Mouse (Mus musculus) left cerebral cortex, adult 2 months (tissue): ENCODE data around the gene Smg6. TPM values are rescaled to one million over a fixed set of nuclear protein-coding genes. Genes with fewer than 3 reads are reported as not detected.
"Not testable (repeated sequence)": the region's sequence is repeated elsewhere in the genome, so short reads cannot be mapped to it uniquely, and the experiment has no call there.

Source experiments
- DNase-seq, 2 experiments: peaks; one replicate each; pipeline ENCODE4 v3.0.0; 2021 to 2022; ENCODE audit warnings: low spot score in 2 of 2, mixed read lengths in 1 of 2; ENCODE audit errors: extremely low spot score in 1 of 2
- H3K27ac ChIP-seq: fragments of 200-600 bp; 2 replicates; pipeline ENCODE4 v1.8.1; 2022
- H3K4me3 ChIP-seq: fragments of 200-600 bp; 2 replicates; pipeline ENCODE4 v1.8.1; 2022
- CTCF ChIP-seq: fragments of 200-600 bp; IDR thresholded peaks from 2 replicates; pipeline ENCODE4 v1.8.1; 2022; ENCODE audit warnings: antibody characterized with exemption, mild to moderate bottlenecking, moderate library complexity
- intact Hi-C: fragments of 180-260 bp; cut with DNase I; formaldehyde crosslinking; loops from one replicate; pipeline ENCODE4 v1.15.1; 2025
- total RNA-seq, 2 experiments: library from RNA; stranded (reverse); gene quantifications; 2 replicates each; pipeline ENCODE4 v1.2.3; 2021

The Smg6 gene
- total RNA-seq, 2 experiments from 2014 or later: 30.9 to 32.6 TPM

DNA sequence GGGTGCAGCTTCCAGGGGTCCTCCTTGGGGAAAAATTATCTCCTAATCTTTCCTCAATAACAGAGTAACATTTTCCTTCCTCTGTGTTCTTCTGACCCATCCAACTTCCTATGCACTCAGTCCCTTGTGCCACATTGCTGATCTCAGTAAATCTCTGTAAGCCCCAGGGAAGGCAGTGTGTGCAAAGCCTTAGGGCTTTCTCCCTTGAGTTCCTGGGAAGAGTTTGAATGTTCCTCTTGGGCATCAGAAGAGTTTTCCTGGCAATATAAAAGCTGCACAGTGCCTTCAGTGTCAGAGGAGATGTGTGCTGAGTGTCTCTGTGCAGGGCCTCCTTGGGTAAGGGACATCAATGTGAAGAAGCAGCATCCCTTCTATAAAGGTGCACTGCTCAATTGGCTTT lies 56.6 kb downstream of the Smg6 start:
- Histone ChIP-seq H3K4me3 (no peak overlapping the region), H3K27ac (no peak overlapping the region)
- no peak for TF ChIP-seq CTCF
- DNase-seq: no peak
- intact Hi-C loops: loop anchor here (5.0 kb wide), 1 partner anchor 310 kb away; no protein-coding TSS in a partner anchor

DNA sequence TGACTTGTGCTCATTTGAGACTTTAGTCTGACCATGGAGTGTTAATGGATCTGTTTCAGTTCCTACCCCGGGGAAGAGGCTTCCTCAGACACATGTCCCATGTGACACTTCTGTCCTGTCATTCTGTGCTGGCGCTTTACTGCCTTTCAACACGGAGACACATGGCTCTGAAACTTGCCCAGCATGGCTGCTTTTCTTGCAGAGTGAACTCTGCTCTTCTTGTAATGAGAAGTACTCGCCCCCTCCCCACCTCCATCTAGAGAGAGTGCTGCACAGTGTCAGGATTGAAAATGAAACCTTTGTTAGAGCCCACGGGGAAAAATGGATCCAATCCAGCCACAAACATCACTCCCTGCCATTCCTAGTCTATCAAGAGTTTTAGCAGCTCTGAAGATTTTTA lies 62.5 kb downstream of the Smg6 start:
- Histone ChIP-seq H3K27ac (no peak overlapping the region), H3K4me3 (no peak overlapping the region)
- no peak for TF ChIP-seq CTCF
- DNase-seq: no peak
- intact Hi-C loops: no loop called here

DNA sequence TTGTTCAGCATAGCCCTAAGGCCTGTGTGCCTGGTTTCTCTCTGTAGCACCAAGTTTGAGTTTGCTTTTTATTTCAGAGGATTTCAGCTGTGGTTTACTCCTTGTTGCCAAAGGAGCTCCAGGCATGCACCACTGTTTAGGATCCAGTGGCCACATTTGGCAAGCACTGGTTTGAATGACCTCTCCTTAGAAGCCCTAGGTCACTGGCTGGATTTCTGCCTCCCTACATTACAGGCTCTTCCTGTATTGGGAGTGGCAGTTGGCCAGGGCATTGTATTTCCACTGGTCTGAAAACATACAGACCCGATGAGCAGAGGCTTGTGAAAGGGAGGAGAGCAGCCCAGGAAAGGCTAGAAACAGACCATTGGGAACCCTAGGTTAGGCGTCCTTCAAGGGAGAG lies 63.4 kb downstream of the Smg6 start:
- H3K27ac ChIP-seq: no peak overlapping the region
- intact Hi-C loops: no loop called here

DNA sequence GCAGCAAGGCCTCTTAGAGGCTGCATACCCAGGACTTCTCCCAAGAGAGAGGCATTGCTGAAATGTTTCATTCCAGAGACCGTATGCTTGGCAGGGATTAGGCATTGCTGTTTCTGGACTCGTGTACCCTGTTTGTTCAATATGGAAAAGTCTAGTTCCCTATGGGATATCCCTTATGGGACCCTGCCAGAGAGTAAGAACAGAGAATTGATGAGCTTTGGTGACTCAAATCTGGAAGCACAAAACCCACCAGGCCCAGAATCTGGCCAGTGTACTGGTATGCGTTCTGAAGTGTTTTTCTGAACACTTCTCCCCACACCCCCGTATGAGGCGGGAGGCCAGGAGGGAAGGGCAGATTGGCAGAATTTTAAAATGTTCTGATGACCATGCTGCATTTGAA lies 64.9 kb downstream of the Smg6 start:
- DNase-seq: no peak
- Histone ChIP-seq H3K27ac (no peak overlapping the region), H3K4me3 (no peak overlapping the region)
- intact Hi-C loops: loop anchor here (5.0 kb wide), 1 partner anchor 127 kb away; no protein-coding TSS in a partner anchor
- TF ChIP-seq CTCF: no peak

More for the DNA sequence above, 63.4 kb downstream of the Smg6 start:
- TF ChIP-seq CTCF: no peak
- no peak overlapping the region for H3K4me3 ChIP-seq
- no peak for DNase-seq

DNA sequence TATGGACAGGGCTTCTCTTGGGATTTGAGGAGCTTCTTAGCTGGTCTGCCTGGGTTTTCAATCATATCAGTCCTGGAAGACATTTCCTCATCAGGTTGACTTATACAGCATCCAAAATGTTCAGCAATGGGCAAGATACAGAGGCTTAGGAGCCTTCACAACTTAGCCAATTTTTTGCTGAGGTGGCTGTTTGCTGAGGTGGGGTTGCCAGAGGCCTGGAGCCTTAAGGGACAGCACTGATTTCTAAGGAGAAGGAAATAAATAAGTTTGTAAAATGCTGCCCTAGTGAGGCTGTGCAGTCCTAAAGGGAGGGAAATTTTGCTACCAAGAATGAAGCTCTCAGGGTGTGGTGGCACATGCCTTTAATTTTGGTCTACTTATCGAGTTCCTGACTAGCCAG lies 65.7 kb downstream of the Smg6 start:
- intact Hi-C loops: loop anchor here (5.0 kb wide), 1 partner anchor 126 kb away; no protein-coding TSS in a partner anchor
- no peak for TF ChIP-seq CTCF
- Histone ChIP-seq H3K27ac (peak overlapping the region; percentile 55), H3K4me3 (no peak overlapping the region)
- DNase-seq: no peak

DNA sequence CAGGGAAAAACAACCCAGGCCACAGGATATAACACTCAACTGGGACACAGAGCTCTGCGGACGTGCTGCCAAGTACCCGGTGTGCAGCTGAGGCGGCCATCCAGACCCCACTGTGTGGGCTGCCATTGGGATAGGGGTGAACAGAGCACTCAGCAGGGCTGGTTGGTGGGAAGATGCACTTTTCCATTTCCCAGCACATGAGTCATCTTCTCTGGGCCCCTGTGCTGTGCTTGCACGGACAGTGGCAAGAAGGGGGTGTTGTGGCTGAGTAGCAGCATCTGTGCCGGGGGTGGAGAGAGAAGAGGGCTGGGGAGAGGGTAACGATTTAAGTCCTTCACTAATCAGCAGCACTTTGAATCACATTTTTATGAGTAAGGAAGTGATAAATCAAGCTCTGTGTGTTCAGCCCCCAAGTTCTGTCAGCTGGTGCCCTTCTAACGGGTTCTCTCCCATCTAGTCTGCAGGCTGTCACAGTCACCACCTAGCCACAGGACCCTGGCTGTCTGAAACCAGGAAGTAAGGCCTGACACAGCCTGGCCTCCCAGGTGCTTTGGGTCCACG lies 66.9 kb downstream of the Smg6 start:
- peak overlapping the region; percentile 70 for H3K27ac ChIP-seq
- DNase-seq: peak; percentile 47 to 56
- TF ChIP-seq CTCF: no peak
- no peak overlapping the region for H3K4me3 ChIP-seq
- intact Hi-C loops: loop anchor here (2.0 to 5.0 kb wide), 2 partner anchors 60 to 125 kb away; no protein-coding TSS in a partner anchor

DNA sequence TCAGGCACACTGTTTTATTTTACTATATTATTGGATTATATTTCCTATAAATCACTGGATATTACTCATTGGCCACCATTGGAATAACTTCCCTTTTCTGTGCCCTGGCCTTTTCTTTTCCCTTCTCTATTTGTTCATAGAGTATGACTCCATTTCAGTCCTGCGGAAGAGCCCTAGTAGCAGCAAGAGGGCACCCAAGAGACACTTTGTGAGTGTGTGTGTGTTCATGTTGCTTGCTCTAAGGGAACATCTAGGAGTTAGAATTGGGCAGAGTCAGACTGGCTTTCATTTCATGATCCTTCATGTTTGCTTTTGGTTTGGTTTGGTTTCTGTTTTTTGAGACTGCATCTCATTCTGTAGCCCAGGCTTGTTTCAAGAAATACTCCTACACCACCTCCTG lies 68.5 kb downstream of the Smg6 start:
- peak; percentile 39 for TF ChIP-seq CTCF
- Histone ChIP-seq H3K27ac (no peak overlapping the region), H3K4me3 (no peak overlapping the region)
- intact Hi-C loops: loop anchor here (5.0 kb wide), 1 partner anchor 123 kb away; no protein-coding TSS in a partner anchor
- DNase-seq: no peak

DNA sequence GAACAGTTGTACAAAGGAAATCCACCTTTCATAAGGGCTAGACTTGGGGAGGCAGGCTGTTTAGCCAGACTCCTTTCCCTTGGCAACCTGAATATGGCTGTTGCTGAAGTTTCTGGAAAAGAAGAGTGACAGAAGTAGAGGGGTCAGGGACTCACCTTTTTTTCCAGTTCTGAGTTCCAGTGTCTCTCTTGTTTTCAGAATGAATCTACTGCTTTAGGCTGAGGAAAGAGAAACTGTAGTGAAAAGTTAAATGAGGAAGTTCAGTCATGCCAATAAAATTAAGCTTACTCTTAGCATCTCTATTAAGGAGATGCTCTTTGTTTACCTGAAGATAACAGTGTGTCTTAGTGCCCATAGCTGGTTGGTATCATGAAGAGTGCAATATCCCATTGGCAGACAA lies 69.2 kb downstream of the Smg6 start:
- no peak for DNase-seq
- Histone ChIP-seq H3K4me3 (no peak overlapping the region), H3K27ac (no peak overlapping the region)
- TF ChIP-seq CTCF: no peak
- intact Hi-C loops: loop anchor here (5.0 kb wide), 1 partner anchor 122 kb away; no protein-coding TSS in a partner anchor

DNA sequence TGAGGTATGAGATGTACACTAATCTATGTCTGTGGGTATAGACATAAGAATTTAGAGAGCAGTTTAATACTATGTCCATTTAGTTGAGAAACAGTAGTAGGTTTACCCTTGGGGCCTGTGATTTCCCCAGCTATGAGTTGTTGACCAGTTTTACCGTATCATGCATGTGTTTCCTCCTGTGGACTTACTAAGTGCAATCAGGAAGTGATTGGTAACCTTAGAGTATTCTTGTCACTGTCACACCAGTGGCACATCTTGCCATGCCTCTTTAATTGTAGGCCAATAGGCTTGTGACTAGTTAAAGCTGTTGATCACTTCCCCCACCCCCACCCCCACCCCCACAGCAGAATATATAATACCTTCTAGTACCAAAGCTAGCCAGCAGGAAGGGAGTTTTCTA lies 70.9 kb downstream of the Smg6 start:
- DNase-seq: no peak
- H3K27ac ChIP-seq: no peak overlapping the region
- H3K4me3 ChIP-seq: no peak overlapping the region
- intact Hi-C loops: no loop called here
- no peak for TF ChIP-seq CTCF

DNA sequence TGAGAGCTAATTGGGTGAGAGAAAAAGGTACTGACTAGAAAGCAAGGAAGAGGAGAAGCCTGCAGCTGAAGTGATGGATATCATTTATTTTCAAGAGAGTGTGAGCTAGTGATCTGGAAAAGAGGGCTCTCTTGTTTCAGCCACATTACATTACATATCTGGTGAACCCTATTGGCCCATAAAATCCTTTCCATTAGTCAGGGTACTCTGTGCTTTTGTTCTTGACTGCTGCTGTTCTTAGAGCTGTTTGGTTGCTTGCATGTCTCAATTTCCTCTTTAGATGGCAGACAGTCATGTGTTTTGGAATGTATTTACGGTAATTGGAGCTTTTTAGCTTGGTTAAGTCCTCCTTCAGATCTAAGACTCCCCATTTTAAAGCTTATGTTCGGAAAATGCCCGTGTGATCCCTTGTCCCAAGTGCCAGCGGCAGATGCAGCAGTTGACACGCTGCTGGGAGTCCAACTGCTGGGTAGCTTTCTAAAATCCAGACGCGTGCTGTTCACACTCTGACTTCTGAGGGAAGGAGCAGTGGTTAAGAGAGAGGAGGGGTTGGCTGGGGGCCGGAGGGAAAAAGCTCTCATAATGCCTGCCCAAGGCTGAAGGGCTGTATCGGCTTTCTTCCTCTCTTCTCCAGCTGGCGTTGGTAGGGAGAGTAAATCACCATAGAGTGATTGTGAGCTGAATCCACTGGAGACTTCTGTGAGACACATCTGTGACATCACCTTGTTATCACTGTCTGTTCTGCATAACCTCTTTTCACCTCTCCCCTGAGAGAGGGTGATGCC lies 75.4 kb downstream of the Smg6 start:
- no peak overlapping the region for H3K4me3 ChIP-seq
- H3K27ac ChIP-seq: no peak overlapping the region
- intact Hi-C loops: no loop called here
- DNase-seq: no peak
- TF ChIP-seq CTCF: no peak

DNA sequence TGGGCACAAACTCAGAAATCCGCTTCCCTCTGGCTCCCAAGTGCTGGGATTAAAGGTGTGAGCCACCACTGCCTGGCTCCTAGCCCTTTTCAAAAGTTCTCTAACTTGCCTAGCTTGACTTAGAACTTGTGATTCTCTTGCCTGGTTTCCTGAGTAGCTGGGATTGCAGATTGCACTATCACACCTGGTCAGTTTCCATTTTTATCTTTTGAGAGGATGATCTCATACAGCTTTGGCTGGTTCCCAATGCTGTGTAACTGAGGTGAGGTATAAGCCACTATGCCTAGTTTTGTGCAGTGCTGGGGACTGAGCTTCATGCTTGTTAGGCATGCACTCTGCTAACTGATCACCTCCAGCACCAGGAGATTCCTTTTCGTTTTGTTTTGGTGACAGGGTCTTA lies 82.6 kb downstream of the Smg6 start:
- no peak for DNase-seq
- no peak for TF ChIP-seq CTCF
- Histone ChIP-seq H3K4me3 (no peak overlapping the region), H3K27ac (no peak overlapping the region)
- intact Hi-C loops: no loop called here

DNA sequence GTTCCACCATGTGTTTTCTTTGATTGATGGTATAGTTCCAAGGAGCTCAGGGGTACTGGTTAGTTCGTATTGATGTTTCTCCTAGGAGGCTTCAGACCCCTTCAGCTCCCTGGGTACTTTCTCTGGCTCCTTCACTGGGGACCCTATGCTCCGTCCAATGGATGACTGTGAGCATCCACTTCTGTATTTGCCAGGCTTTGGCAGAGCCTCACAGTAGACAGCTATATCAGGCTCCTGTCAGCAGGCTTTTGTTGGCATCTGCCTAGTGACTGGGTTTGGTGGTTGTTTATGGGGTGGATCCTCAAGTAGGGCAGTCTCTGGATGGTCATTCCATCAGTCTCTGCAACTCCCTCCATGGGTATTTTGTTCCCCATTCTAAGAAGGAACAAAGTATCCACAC lies 83.9 kb downstream of the Smg6 start:
- H3K27ac ChIP-seq, intact Hi-C loops, H3K4me3 ChIP-seq, DNase-seq: not testable (repeated sequence)
